20 mouse cellular contexts compared by ENCODE assay signal in genomic region chrX:100195286-100195685, GRCm38 (mm10).
DNase-seq lines count a peak whose midpoint lies in the region; ATAC-seq and TF ChIP-seq lines count a peak whose summit lies in the region.
"Had no signal": no experiment of that assay in that cellular context is flagged by ENCODE, and none has a peak within 500 bp of the region (broad histone marks: within the 10 kb centered on the region; RNA-seq: fewer than 3 reads in every experiment).

No protein-coding gene starts in this region.

- DNase-seq in embryo, embryonic 10 days (ENCODE audit: low spot score): peak; percentile 7
- DNase-seq in embryo, embryonic 9.5 days (ENCODE audit: extremely low spot score): no peak
- peak; percentile 1 for DNase-seq in kidney, adult 2 months
- peak; percentile 7 for DNase-seq in lung, postnatal 0 days (ENCODE audit: low spot score)
- no peak for DNase-seq in lung, postnatal 25 days (ENCODE audit: low spot score)
- DNase-seq in embryonic facial prominence, embryonic 14.5 days (ENCODE audit: low spot score): peak; percentile 44
- DNase-seq: adrenal gland, adult 8-10 months; cerebellum, adult 9-10 months; heart, postnatal 4 days; right cerebral cortex, adult 18-20 months had no signal

- TF ChIP-seq POLR2A in kidney, adult 2 months (IDR thresholded peaks at IDR 0.05; ENCODE audit: low read depth, low read length): no peak

- ATAC-seq in kidney, embryonic 15.5 days (replicated peaks; ENCODE audit: low FRiP score): no peak
- ATAC-seq in lung, postnatal 0 days: no peak
- no peak for ATAC-seq in embryonic facial prominence, embryonic 14.5 days (ENCODE audit: low read depth)
- ATAC-seq in midbrain, embryonic 16.5 days: no peak
- ATAC-seq: hindbrain, embryonic 16.5 days; intestine, embryonic 16.5 days; midbrain, embryonic 13.5 days had no signal

- H3K9ac ChIP-seq in kidney, embryonic 15.5 days: no peak overlapping the region
- H3K9ac ChIP-seq in lung, postnatal 0 days (replicated peaks; ENCODE audit: low read depth): no peak overlapping the region
- H3K9ac ChIP-seq in embryonic facial prominence, embryonic 14.5 days (ENCODE audit: low read depth, low read length): no peak overlapping the region
- H3K9ac ChIP-seq in midbrain, embryonic 16.5 days (ENCODE audit: low read depth, low read length): no peak overlapping the region
- H3K9ac ChIP-seq: forebrain, embryonic 12.5 days; limb, embryonic 13.5 days; liver, embryonic 14.5 days; midbrain, embryonic 13.5 days had no signal

- no peaks in the 10 kb centered on the region for H3K27me3 ChIP-seq in kidney, adult 2 months (replicated peaks; ENCODE audit: control insufficient read depth, insufficient read depth, low read length)
- 0 out of 2 replicates have a peak, but pooled peaks cover 3% of the 10 kb centered on the region for H3K27me3 ChIP-seq in kidney, embryonic 15.5 days
- no peaks in the 10 kb centered on the region for H3K27me3 ChIP-seq in lung, postnatal 0 days (replicated peaks; ENCODE audit: insufficient read depth, low read length)
- no peaks in the 10 kb centered on the region for H3K27me3 ChIP-seq in embryonic facial prominence, embryonic 14.5 days (replicated peaks; ENCODE audit: control insufficient read depth, insufficient read depth, low read length)
- H3K27me3 ChIP-seq in midbrain, embryonic 16.5 days (ENCODE audit: control insufficient read depth, insufficient read depth, low read depth, low read length): no peaks in the 10 kb centered on the region
- H3K27me3 ChIP-seq: limb, embryonic 13.5 days had no signal

- no peak overlapping the region for H3K27ac ChIP-seq in kidney, adult 2 months (ENCODE audit: insufficient read depth, low read depth, low read length)
- no peak overlapping the region for H3K27ac ChIP-seq in kidney, embryonic 15.5 days
- no peak overlapping the region for H3K27ac ChIP-seq in lung, postnatal 0 days (ENCODE audit: low read length)
- H3K27ac ChIP-seq in embryonic facial prominence, embryonic 14.5 days (replicated peaks; ENCODE audit: low read depth, low read length): no peak overlapping the region
- no peak overlapping the region for H3K27ac ChIP-seq in midbrain, embryonic 16.5 days (ENCODE audit: low read length)
- H3K27ac ChIP-seq: forebrain, embryonic 12.5 days; heart, adult 2 months; limb, embryonic 13.5 days; liver, embryonic 14.5 days; macrophage; midbrain, embryonic 13.5 days had no signal

- H3K36me3 ChIP-seq in kidney, adult 2 months (ENCODE audit: control insufficient read depth, insufficient read depth, low read length): no peaks in the 10 kb centered on the region
- no peaks in the 10 kb centered on the region for H3K36me3 ChIP-seq in kidney, embryonic 15.5 days
- no peaks in the 10 kb centered on the region for H3K36me3 ChIP-seq in lung, postnatal 0 days (ENCODE audit: insufficient read depth, low read length)
- H3K36me3 ChIP-seq in embryonic facial prominence, embryonic 14.5 days (ENCODE audit: control insufficient read depth, insufficient read depth, low read length): no peaks in the 10 kb centered on the region
- no peaks in the 10 kb centered on the region for H3K36me3 ChIP-seq in midbrain, embryonic 16.5 days (ENCODE audit: control insufficient read depth, insufficient read depth, low read length)
- H3K36me3 ChIP-seq: forebrain, embryonic 12.5 days; limb, embryonic 13.5 days; midbrain, embryonic 13.5 days had no signal

- TF ChIP-seq CTCF in kidney, adult 2 months (conservative IDR thresholded peaks at IDR 0.05; ENCODE audit: insufficient read depth, insufficient read length, low read depth, low read length): no peak
- no peak for TF ChIP-seq CTCF in lung, postnatal 0 days (IDR thresholded peaks at IDR 0.05)

- WGBS in kidney, adult 2 months: 40% methylated on average over 2 of the region's 2 CpGs
- 44% methylated on average over 2 of the region's 2 CpGs for WGBS in kidney, embryonic 15.5 days
- WGBS in lung, postnatal 0 days: 36% methylated on average over 2 of the region's 2 CpGs
- WGBS in embryonic facial prominence, embryonic 14.5 days: 22% methylated on average over 2 of the region's 2 CpGs
- WGBS in midbrain, embryonic 16.5 days: 36% methylated on average over 2 of the region's 2 CpGs

- H3K4me2 ChIP-seq in kidney, embryonic 15.5 days: no peak overlapping the region
- no peak overlapping the region for H3K4me2 ChIP-seq in lung, postnatal 0 days (replicated peaks; ENCODE audit: low read depth, low read length)
- H3K4me2 ChIP-seq in embryonic facial prominence, embryonic 14.5 days (ENCODE audit: low read depth, low read length): no peak overlapping the region
- no peak overlapping the region for H3K4me2 ChIP-seq in midbrain, embryonic 16.5 days (ENCODE audit: low read length)
- H3K4me2 ChIP-seq: forebrain, embryonic 12.5 days; limb, embryonic 13.5 days; midbrain, embryonic 13.5 days had no signal

- H3K4me1 ChIP-seq in kidney, adult 2 months (ENCODE audit: control insufficient read depth, insufficient read depth, low read length): no peaks in the 10 kb centered on the region
- no peaks in the 10 kb centered on the region for H3K4me1 ChIP-seq in kidney, embryonic 15.5 days
- no peaks in the 10 kb centered on the region for H3K4me1 ChIP-seq in lung, postnatal 0 days (ENCODE audit: insufficient read depth, low read depth, low read length)
- H3K4me1 ChIP-seq in embryonic facial prominence, embryonic 14.5 days (ENCODE audit: control insufficient read depth, insufficient read depth, low read length): no peaks in the 10 kb centered on the region
- no peaks in the 10 kb centered on the region for H3K4me1 ChIP-seq in midbrain, embryonic 16.5 days (ENCODE audit: control insufficient read depth, insufficient read depth, low read length)
- H3K4me1 ChIP-seq: forebrain, embryonic 12.5 days; limb, embryonic 13.5 days; midbrain, embryonic 13.5 days had no signal

- H3K9me3 ChIP-seq in kidney, embryonic 15.5 days (replicated peaks): no peaks in the 10 kb centered on the region
- no peaks in the 10 kb centered on the region for H3K9me3 ChIP-seq in lung, postnatal 0 days (ENCODE audit: low read length)
- no peaks in the 10 kb centered on the region for H3K9me3 ChIP-seq in embryonic facial prominence, embryonic 14.5 days (ENCODE audit: control insufficient read depth, low read length)
- H3K9me3 ChIP-seq in midbrain, embryonic 16.5 days (replicated peaks; ENCODE audit: control insufficient read depth, low read length, poor library complexity, severe bottlenecking): no peaks in the 10 kb centered on the region
- H3K9me3 ChIP-seq: forebrain, embryonic 12.5 days; limb, embryonic 13.5 days; midbrain, embryonic 13.5 days had no signal

- no peak overlapping the region for H3K4me3 ChIP-seq in kidney, adult 2 months (ENCODE audit: insufficient read depth, low read depth, low read length)
- H3K4me3 ChIP-seq in kidney, embryonic 15.5 days (replicated peaks): no peak overlapping the region
- H3K4me3 ChIP-seq in lung, postnatal 0 days (ENCODE audit: low read depth, low read length): no peak overlapping the region
- H3K4me3 ChIP-seq in embryonic facial prominence, embryonic 14.5 days (ENCODE audit: low read depth, low read length): no peak overlapping the region
- H3K4me3 ChIP-seq in midbrain, embryonic 16.5 days (ENCODE audit: low read depth, low read length): no peak overlapping the region
- H3K4me3 ChIP-seq: forebrain, embryonic 12.5 days; heart, adult 2 months; limb, embryonic 13.5 days; midbrain, embryonic 13.5 days had no signal

- TF ChIP-seq EP300 in lung, postnatal 0 days (IDR thresholded peaks at IDR 0.05): no peak

Comparison
In these comparisons a context has a peak if more than half of its experiments do, and no peak if none do; other contexts are left out.
1. DNase-seq: peak in embryo, embryonic 10 days (single experiment), kidney, adult 2 months (single experiment), lung, postnatal 0 days (single experiment) and embryonic facial prominence, embryonic 14.5 days (single experiment); none in embryo, embryonic 9.5 days (single experiment) and lung, postnatal 25 days (single experiment).